Mouse (Mus musculus) gastrocnemius, adult 18-20 months (tissue): ENCODE results near the gene Oprm1. TPM values are rescaled to one million over a fixed set of nuclear protein-coding genes. Genes with fewer than 3 reads are reported as not detected.

ENCODE experiments used
- DNase-seq: peaks from one replicate; pipeline ENCODE4 v3.0.0; 2021; ENCODE audit warnings: low spot score
- total RNA-seq, 2 experiments: library from RNA; stranded (reverse); gene quantifications; 2 replicates each; pipeline ENCODE4 v1.2.3; 2021

The Oprm1 gene
- total RNA-seq, 2 experiments from 2014 or later = not detected

- DNase-seq = no peak
Observed at GRCm38 (mm10) chr10:7035547-7035946, 277.2 kb downstream of the Oprm1 start.

GRCm38 (mm10) chr10:7037194-7037593 lies 278.9 kb downstream of the Oprm1 start:
- DNase-seq = no peak

- DNase-seq = no peak
Observed at GRCm38 (mm10) chr10:7041032-7041431, 282.7 kb downstream of the Oprm1 start.

- DNase-seq = no peak
Observed at GRCm38 (mm10) chr10:7043896-7044295, 285.6 kb downstream of the Oprm1 start.

- no peak for DNase-seq
Observed at GRCm38 (mm10) chr10:7047288-7047918, 289.1 kb downstream of the Oprm1 start.

GRCm38 (mm10) chr10:7047919-7048291 lies 289.6 kb downstream of the Oprm1 start:
- no peak for DNase-seq

- no peak for DNase-seq
Observed at GRCm38 (mm10) chr10:7049901-7050300, 291.6 kb downstream of the Oprm1 start.

- DNase-seq = no peak
Observed at GRCm38 (mm10) chr10:7052315-7053017, 294.2 kb downstream of the Oprm1 start, which contains the start of gene Ipcef1. Ipcef1 (minus strand) TSS chr10:7052478.

- DNase-seq = no peak
Observed at GRCm38 (mm10) chr10:7054560-7055205, 296.4 kb downstream of the Oprm1 start.

GRCm38 (mm10) chr10:7057546-7057945 lies 299.2 kb downstream of the Oprm1 start:
- no peak for DNase-seq

GRCm38 (mm10) chr10:7060326-7060725 lies 302.0 kb downstream of the Oprm1 start:
- DNase-seq = no peak

GRCm38 (mm10) chr10:7062993-7063392 lies 304.7 kb downstream of the Oprm1 start:
- DNase-seq = no peak

GRCm38 (mm10) chr10:7063752-7064457 lies 305.6 kb downstream of the Oprm1 start:
- DNase-seq = no peak

- no peak for DNase-seq
Observed at GRCm38 (mm10) chr10:7068608-7069007, 310.3 kb downstream of the Oprm1 start.

GRCm38 (mm10) chr10:7069090-7069489 lies 310.8 kb downstream of the Oprm1 start:
- DNase-seq = no peak

- no peak for DNase-seq
Observed at GRCm38 (mm10) chr10:7070100-7070835, 312.0 kb downstream of the Oprm1 start.

- no peak for DNase-seq
Observed at GRCm38 (mm10) chr10:7070924-7071323, 312.6 kb downstream of the Oprm1 start.

GRCm38 (mm10) chr10:7074231-7074630 lies 315.9 kb downstream of the Oprm1 start:
- DNase-seq = no peak

- no peak for DNase-seq
Observed at GRCm38 (mm10) chr10:7075661-7076060, 317.4 kb downstream of the Oprm1 start.

GRCm38 (mm10) chr10:7076201-7076600 lies 317.9 kb downstream of the Oprm1 start:
- DNase-seq = peak; percentile 76

- no peak for DNase-seq
Observed at GRCm38 (mm10) chr10:7076662-7077211, 318.4 kb downstream of the Oprm1 start.
